Mouse (Mus musculus) small intestine, adult 2 months (tissue): ENCODE data around the gene Dyrk1a. TPM values are rescaled to one million over a fixed set of nuclear protein-coding genes. Genes with fewer than 3 reads are reported as not detected.

Experiments
- H3K27ac ChIP-seq: fragments of 200-500 bp; 2 replicates; pipeline ENCODE4 v1.5.1; 2012; ENCODE audit warnings: low read depth, low read length, control low read depth, inconsistent platforms; ENCODE audit not compliant: insufficient read depth
- H3K27me3 ChIP-seq: fragments of 200-500 bp; 2 replicates; pipeline ENCODE4 v1.6.1; 2012; ENCODE audit warnings: mild to moderate bottlenecking, moderate library complexity, low read length, inconsistent platforms; ENCODE audit not compliant: control insufficient read depth, insufficient read depth
- H3K36me3 ChIP-seq: fragments of 200-500 bp; 2 replicates; pipeline ENCODE4 v1.6.1; 2012; ENCODE audit warnings: mild to moderate bottlenecking, low read length, control low read depth, inconsistent platforms; ENCODE audit not compliant: control insufficient read depth, insufficient read depth
- H3K4me1 ChIP-seq: fragments of 200-500 bp; 2 replicates; pipeline ENCODE4 v1.6.1; 2012; ENCODE audit warnings: low read length, inconsistent platforms, mixed read lengths; ENCODE audit not compliant: control insufficient read depth, insufficient read depth, insufficient read length
- H3K4me3 ChIP-seq: fragments of 200-500 bp; 2 replicates; pipeline ENCODE4 v1.5.1; 2012; ENCODE audit warnings: low read depth, mild to moderate bottlenecking, control low read depth, inconsistent platforms, low read length, moderate library complexity
- CTCF ChIP-seq: fragments of 200-500 bp; IDR thresholded peaks from 2 replicates; pipeline ENCODE4 v1.5.1; 2012; ENCODE audit warnings: low read depth, mild to moderate bottlenecking, control low read depth, inconsistent platforms, low read length, moderate library complexity, mixed read lengths; ENCODE audit not compliant: insufficient replicate concordance, insufficient read length; ENCODE audit errors: extremely low read depth
- POLR2A ChIP-seq: fragments of 200-500 bp; IDR thresholded peaks from 2 replicates; pipeline ENCODE4 v1.6.1; 2012; ENCODE audit warnings: low read depth, mild to moderate bottlenecking, control low read depth, inconsistent platforms, low read length, moderate library complexity
- WGBS: fragments of 180-500 bp; shearing (Covaris S2); methylation state at CpG from one replicate; pipeline ENCODE4 v1.1.7; 2018; 5-methylcytosine and 5-hydroxymethylcytosine counted together
- polyA plus RNA-seq: library from polyadenylated mRNA; depleted of rRNA; stranded (reverse); fragments of >200 nt; gene quantifications from 2 replicates; pipeline ENCODE4 v1.2.3, GENCODE M21; 2012

The Dyrk1a gene
- polyA plus RNA-seq, 1 experiment, result 32.1 TPM

DNA sequence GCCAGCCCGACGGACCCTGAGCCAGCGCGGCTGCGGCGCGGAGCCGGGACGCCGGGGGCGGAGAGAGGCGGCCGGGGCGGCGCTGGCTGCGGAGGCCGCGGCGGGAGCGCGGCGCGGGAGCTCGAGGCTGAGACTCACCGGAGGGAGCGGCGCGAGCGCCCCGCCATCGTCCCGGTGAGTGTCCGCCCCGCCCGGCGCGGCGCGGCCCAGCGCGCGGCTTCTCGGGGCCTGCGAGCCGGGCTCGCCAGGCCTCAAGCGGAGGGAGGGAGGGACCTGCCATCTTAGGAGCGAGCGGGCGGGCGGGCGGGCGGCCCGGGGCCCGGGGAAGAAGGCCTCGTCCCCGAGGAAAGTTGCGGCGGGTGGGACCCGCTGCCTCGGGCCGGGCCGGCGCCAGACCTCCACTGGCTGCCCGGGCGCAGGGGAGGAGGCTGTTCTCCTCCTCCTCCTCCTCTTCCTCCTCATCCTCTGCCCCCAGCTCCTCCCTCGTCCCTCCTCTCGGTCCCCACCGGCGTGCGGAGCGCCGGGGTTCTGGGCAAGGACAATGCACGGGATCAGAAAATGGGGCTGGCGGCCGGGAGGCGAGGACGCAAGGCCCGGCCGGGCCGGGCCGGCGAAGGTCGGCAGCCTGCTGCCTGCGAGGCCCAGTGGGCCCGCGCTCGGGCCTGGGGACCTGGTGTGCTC, 691 bp downstream of the Dyrk1a start:
- peak overlapping the region; percentile 94 for H3K27ac ChIP-seq
- under 1% methylated on average over 88 of the region's 88 CpGs for WGBS
- TF ChIP-seq POLR2A (no peak; the same call in 1 of the 2 replicates), CTCF (no peak)
- peak overlapping the region; percentile 99 for H3K4me3 ChIP-seq
- peaks cover 14% of the 10 kb centered on the region for H3K4me1 ChIP-seq
- H3K27me3 ChIP-seq, result no peaks in the 10 kb centered on the region
- no peaks in the 10 kb centered on the region for H3K36me3 ChIP-seq

- peak overlapping the region; percentile 99 for H3K4me3 ChIP-seq
- TF ChIP-seq POLR2A, result no peak
- no peak for TF ChIP-seq CTCF
- H3K4me1 ChIP-seq, result peaks cover 15% of the 10 kb centered on the region
- H3K27ac ChIP-seq, result peak overlapping the region; percentile 94
- no peaks in the 10 kb centered on the region for H3K36me3 ChIP-seq
- no peaks in the 10 kb centered on the region for H3K27me3 ChIP-seq
- 9% methylated on average over 10 of the region's 10 CpGs for WGBS
Measured at GRCm38 (mm10) chr16:94571111-94571993, 1.5 kb downstream of the Dyrk1a start.

GRCm38 (mm10) chr16:94572422-94572821, 2.6 kb downstream of the Dyrk1a start:
- peaks cover 20% of the 10 kb centered on the region for H3K4me1 ChIP-seq
- TF ChIP-seq CTCF (no peak), POLR2A (no peak)
- H3K4me3 ChIP-seq, result no peak overlapping the region
- WGBS, result 15% methylated on average over 2 of the region's 2 CpGs
- H3K27ac ChIP-seq, result peak overlapping the region; percentile 83
- H3K27me3 ChIP-seq, result no peaks in the 10 kb centered on the region
- H3K36me3 ChIP-seq, result no peaks in the 10 kb centered on the region

DNA sequence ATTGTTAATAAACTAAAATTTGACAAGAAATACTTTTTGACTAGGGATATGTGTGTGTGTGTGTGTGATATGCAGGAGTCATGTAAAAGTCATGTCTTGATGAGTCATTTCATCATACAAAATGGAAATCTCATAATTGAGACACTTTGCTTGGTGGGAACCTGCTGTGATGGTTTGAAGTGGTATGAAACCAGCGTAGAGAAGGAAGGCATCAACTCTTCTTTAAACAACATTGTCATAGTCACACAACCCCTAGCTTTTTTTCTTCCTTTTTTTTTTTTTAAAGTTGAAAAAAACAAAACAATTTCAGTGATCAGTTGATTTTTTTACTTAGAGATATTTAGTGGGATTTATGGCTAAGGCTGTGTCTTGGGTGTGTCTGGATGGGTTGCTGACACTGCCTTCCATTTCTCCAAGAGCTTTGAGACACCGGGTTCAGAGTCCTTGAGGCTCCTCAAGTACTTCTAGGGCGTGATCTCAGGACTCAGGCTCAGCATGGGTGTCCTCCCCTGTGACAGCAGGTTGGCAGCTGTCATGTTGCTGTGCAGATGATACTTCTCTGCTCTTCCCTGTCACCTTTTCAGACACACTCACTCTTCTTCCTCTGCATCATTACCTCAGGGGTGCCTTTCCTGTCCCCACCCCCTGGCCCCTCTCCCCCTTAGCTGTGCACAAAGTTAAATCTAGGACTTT, 4.4 kb downstream of the Dyrk1a start:
- H3K36me3 ChIP-seq, result no peaks in the 10 kb centered on the region
- H3K4me1 ChIP-seq, result peaks cover 24% of the 10 kb centered on the region
- no peak for TF ChIP-seq CTCF
- no peak for TF ChIP-seq POLR2A
- H3K27me3 ChIP-seq, result no peaks in the 10 kb centered on the region
- peak overlapping the region; percentile 49 for H3K27ac ChIP-seq
- H3K4me3 ChIP-seq, result no peak overlapping the region
- 30% methylated on average over 3 of the region's 3 CpGs for WGBS

GRCm38 (mm10) chr16:94574718-94575094, 4.9 kb downstream of the Dyrk1a start:
- Histone ChIP-seq H3K4me1 (peaks cover 26% of the 10 kb centered on the region), H3K27me3 (no peaks in the 10 kb centered on the region), H3K4me3 (no peak overlapping the region), H3K36me3 (no peaks in the 10 kb centered on the region), H3K27ac (peak overlapping the region; percentile 39; the same call in 1 of the 2 replicates)
- TF ChIP-seq POLR2A (no peak), CTCF (no peak)

DNA sequence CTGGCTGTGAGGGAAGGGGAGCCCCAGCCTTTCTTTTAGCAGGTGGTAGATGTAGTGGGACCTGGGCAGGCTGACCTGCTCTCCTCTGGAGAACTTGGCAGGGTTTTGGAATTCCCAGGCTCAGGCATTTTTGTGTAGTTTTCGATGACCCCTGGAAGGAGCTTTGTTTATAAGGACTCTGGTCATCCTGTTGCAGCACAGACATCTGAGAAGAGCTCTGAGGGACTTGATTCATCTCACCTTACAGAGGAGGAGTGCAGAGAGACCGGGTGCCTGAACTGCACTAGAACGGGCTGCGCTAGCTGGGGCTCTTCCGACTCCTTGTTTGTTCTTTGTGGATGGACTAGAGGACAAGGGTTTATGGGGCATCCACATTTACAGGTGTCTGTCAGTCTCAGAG, 5.9 kb downstream of the Dyrk1a start:
- H3K27ac ChIP-seq, result no peak overlapping the region
- H3K4me3 ChIP-seq, result no peak overlapping the region
- WGBS, result 44% methylated on average over 5 of the region's 5 CpGs
- no peak for TF ChIP-seq POLR2A
- TF ChIP-seq CTCF, result no peak
- H3K27me3 ChIP-seq, result no peaks in the 10 kb centered on the region
- H3K36me3 ChIP-seq, result no peaks in the 10 kb centered on the region
- H3K4me1 ChIP-seq, result peaks cover 29% of the 10 kb centered on the region

DNA sequence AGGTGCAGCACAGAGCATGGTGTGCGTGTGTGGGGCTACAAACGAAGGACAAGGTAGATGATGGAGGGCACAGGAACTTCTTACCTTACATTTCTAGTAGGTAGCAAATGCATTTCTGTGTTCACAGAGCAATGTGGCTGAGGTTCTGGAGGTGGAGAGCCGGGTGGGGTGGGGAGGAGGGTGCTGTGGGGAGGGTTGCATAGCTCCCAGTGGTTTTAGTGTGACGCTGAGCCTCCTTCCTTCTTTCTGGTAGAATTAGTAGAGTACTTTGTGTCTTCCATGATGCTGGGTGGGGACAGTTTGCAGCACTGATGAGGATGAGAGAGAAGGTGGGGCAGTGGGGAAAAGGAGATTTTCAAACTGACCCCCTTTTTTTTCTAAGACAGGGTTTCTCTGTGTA, 9.5 kb downstream of the Dyrk1a start:
- Histone ChIP-seq H3K4me1 (peaks cover 32% of the 10 kb centered on the region), H3K36me3 (no peaks in the 10 kb centered on the region), H3K27ac (no peak overlapping the region), H3K27me3 (no peaks in the 10 kb centered on the region), H3K4me3 (no peak overlapping the region)
- WGBS, result 72% methylated on average over 4 of the region's 4 CpGs
- TF ChIP-seq CTCF, result no peak
- no peak for TF ChIP-seq POLR2A
